Mouse (Mus musculus) olfactory bulb, adult 2 months (tissue): ENCODE measurements around the gene Brd3os.

Experiments
- CTCF ChIP-seq: fragments of 200-500 bp; IDR thresholded peaks from 2 replicates; pipeline ENCODE4 v1.5.1; 2012; ENCODE audit warnings: low read depth, mild to moderate bottlenecking, low read length, moderate library complexity; ENCODE audit not compliant: insufficient read depth
- POLR2A ChIP-seq: fragments of 200-500 bp; IDR thresholded peaks from 2 replicates; pipeline ENCODE4 v1.6.1; 2012; ENCODE audit warnings: mild to moderate bottlenecking, low read depth, low read length, moderate library complexity; ENCODE audit not compliant: insufficient read depth

DNA sequence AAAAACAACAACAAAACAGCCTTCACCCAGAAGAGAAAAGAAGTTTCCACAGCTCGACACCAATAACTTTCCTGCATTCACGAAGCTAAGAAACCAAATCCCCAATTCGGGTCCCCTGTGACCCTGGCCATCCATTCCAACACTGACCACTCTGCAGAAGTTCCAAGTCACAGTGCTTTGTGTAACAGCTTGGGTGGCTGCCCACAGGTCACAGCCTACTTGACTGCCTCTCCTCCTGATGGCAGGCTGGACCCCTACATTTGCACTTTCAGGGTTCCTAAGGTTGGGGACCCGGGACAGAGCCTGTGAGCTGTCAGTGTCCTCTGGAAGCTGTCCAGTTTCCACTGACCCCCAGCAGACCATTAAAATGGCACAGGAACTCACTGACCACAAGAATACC lies 20.8 kb downstream of the Brd3os start:
- no peak for TF ChIP-seq CTCF
- no peak for TF ChIP-seq POLR2A
